Mouse (Mus musculus) brain, embryonic 14.5 days (tissue): ENCODE results near the gene Has3. TPM values are rescaled to one million over a fixed set of nuclear protein-coding genes. Genes with fewer than 3 reads are reported as not detected.

ENCODE experiments used
- DNase-seq: peaks from one replicate; pipeline ENCODE4 v3.0.0-alpha.2; 2011; ENCODE audit warnings: low read depth
- CTCF ChIP-seq: fragments of 200-500 bp; IDR thresholded peaks from 2 replicates; pipeline ENCODE4 v1.5.1; 2012; ENCODE audit warnings: inconsistent platforms, mild to moderate bottlenecking, moderate library complexity, borderline replicate concordance; ENCODE audit not compliant: insufficient read depth, insufficient read length; ENCODE audit errors: extremely low read depth
- POLR2A ChIP-seq: fragments of 200-500 bp; IDR thresholded peaks from 2 replicates; pipeline ENCODE4 v1.6.1; 2012; ENCODE audit warnings: mild to moderate bottlenecking, inconsistent platforms, borderline replicate concordance; ENCODE audit not compliant: poor library complexity, insufficient read depth, insufficient read length, severe bottlenecking; ENCODE audit errors: extremely low read depth
- polyA plus RNA-seq: library from polyadenylated mRNA; depleted of rRNA; stranded (reverse); fragments of >200 nt; gene quantifications from 2 replicates; pipeline ENCODE4 v1.2.3, GENCODE M21; 2012; rRNA removed

Has3 gene
- polyA plus RNA-seq, result 8.0 and 9.0 TPM in 2 replicates

DNA sequence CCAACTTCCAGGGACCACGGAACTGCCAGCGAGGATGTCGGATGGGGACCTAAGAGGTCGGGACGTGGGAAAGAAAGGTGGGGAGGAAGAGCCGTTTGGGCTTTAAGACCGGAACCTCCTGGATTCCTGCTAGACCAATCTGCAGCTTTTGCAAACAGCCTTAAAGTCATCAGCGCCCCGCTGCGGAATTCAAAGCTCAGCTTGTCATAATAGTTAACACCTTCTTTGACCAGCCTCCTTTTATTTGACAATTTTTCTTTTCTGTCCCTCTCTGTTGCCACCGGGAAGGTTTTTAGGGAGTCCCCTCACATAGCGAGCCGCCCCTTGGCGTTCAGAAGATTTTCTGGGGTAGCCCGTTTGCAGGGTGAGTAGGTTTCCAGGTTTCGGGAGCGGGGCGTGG lies at the start of gene Has3:
Has3 (plus strand) TSS at position 192 of the 400 bp plus-strand sequence.
- TF ChIP-seq CTCF, result no peak
- no peak for TF ChIP-seq POLR2A
- DNase-seq, result peak; percentile 54

- TF ChIP-seq CTCF (no peak), POLR2A (no peak)
- DNase-seq, result no peak
These were observed 49.2 kb upstream of the Has3 start for GRCm38 (mm10) chr8:106820553-106821515.

- DNase-seq, result no peak
- TF ChIP-seq CTCF (no peak), POLR2A (no peak)
These were observed 41.1 kb upstream of the Has3 start for GRCm38 (mm10) chr8:106828921-106829320.

DNA sequence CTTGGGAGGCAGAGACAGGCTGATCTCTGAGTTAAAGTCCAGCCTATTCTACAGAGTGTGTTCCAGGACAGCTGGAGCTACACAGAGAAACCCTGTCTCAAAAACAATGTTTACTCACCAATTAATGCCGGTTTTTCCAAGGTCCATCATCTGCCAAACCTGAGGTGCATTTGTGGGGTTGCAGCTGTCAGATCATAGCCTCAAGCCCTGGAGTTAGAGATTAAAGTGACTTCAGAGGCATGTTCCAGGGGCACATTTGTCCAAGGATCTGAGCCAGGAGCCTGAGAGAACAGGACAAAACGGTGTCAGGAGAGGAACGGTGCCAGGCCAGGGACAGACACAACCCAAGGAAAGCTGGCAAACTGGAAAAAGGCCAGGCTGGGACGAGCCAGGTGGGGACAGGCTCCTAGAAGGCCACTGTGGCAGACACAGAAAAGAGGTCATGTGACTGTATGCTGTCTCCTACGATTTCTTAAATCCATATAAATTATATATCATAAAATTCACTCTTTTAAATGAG lies 40.5 kb upstream of the Has3 start:
- peak; percentile 30 for DNase-seq

GRCm38 (mm10) chr8:106834899-106835298 lies 35.1 kb upstream of the Has3 start:
- DNase-seq, result no peak
- TF ChIP-seq POLR2A (no peak), CTCF (no peak)

More for the DNA sequence above, 40.5 kb upstream of the Has3 start:
- TF ChIP-seq CTCF, result no peak
- no peak for TF ChIP-seq POLR2A

GRCm38 (mm10) chr8:106836525-106836924 lies 33.5 kb upstream of the Has3 start:
- no peak for DNase-seq
- TF ChIP-seq POLR2A (no peak), CTCF (no peak)

DNA sequence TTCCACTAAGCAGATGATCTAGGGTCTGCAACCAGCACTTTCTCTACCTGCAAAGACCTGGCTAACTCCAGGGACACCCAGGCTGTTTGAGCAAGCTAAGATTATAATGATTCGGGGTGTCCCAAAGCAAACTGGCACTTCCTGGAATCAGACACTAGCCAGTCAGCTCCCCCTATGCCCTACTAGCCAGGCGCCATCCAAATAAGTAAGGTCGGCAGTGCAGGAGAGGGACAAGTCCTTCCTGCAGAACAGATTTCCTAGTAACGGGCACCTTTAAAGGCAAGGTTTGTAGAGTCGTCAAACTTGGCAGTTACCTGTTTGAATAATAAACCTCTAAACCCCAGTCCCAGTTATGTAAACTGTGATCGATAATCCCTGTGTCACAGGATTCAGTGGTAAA lies 31.2 kb upstream of the Has3 start:
- TF ChIP-seq CTCF (no peak), POLR2A (no peak)
- no peak for DNase-seq

DNA sequence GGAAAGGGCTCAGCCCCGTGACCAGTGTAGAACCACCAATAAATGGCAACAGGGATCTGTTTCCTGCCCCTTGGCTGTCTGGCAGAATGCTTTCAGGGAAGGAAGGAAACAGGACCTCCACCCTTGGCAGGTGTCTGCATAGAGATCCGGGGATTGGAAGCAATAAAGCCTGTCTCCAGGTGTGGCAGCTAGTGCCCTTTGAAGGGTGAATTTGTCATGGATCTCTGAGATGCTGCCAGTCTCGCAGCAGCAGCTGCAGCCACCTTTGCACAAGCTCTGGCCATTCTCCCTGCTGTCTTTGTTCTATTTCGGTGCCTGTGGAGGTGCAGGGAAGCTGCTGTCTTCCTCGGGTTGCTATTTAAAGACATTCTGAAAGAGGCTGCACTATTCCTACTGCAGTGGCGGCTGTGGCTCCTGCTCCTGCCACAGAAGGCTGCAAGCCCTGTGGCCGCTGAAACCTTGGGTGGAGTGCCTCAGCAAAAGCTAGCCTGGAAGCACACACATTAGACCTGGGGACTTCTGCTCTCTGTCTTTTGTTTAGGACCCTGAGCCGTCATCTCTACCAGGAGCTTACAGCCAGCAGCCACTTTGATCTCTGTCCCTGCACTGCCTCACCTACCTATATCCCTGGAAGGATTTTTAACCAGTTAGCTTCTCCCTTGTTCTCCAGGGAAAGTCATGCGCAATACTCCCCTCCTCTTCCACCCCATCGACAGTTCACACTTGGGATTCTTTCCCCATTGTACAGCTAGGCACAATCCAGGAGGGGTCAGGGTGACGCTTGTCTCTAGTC lies 30.6 kb upstream of the Has3 start:
- TF ChIP-seq POLR2A (no peak), CTCF (no peak)
- DNase-seq, result peak; percentile 60

DNA sequence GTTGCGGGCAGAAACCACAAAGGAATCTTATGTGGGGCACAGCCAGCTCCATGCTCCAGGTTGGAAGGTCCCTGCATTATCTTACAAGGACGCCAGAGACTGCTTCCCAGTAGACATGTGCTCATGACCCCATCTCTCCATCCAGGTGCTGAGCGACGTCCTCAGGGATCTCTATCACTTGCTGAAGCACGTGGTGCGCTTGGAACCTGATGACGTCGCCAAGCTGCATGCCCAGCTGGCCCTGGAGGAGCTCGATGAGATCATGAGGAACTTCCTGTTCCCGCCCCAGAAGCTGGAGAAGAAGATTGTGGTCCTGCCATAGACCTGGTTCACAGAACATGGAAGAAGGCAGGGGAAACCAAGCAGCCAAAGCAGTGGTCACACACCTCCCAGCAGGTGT lies 20.0 kb upstream of the Has3 start:
- DNase-seq, result no peak
- TF ChIP-seq CTCF (no peak), POLR2A (no peak)

DNA sequence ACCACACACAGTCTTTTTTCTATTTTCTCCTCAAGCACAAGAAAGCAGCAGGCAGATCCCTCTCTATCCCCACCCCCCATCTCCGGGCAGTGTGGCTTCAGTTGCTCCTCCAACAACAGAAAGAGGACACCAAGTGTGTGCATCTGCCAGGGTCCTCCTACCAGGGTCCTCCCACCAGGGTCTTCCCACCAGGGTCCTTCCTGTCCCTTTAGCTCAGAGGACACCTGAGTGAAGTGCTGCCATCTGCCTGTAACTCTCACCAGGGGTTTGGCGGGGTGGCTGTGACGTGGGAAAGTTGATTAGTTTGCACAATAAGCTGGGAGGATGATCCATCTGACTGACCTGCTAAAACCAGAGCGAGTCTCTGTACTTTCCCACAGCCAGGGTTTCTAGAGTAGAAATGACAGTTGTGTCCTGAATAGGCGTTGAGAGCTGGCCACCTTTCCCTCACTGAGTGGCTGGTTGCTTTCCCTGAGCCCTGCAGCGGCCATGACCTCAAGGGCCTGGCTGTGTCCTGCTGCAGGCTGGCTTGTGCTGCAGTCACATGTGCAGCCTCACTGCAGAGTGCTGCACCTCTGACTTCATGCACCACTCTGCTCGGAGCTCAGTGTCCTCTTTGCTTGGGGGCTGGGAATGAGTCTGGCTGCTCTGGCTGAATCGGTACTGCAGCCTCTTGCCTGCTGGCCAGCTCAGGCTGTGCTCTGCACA lies 15.4 kb upstream of the Has3 start:
- no peak for DNase-seq
- TF ChIP-seq POLR2A (no peak), CTCF (no peak)

DNA sequence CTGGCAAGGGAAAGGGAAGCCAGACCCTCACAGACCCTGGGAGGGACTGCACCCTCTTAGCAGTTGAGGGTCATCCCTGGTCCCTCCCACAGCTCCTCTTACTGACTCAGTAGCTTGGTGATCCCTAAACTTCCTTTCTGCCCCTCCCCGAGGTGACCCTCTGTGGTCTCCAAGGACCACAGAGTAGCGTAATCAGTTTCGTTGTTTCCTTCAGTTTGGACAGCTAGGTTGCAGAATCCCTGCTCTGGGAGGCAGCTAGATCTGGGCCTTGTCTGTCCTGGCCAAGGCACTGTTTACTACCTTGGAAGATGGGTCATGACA lies 14.8 kb upstream of the Has3 start:
- DNase-seq, result no peak
- TF ChIP-seq POLR2A (no peak), CTCF (no peak)
